Mouse (Mus musculus) midbrain, postnatal 0 days (tissue): Measurements from ENCODE around the gene Tbx5. TPM values are rescaled to one million over a fixed set of nuclear protein-coding genes. Genes with fewer than 3 reads are reported as not detected.

ENCODE experiments used
- ATAC-seq: fragments of 200-750 bp; cut with Nextera tagmentation; 2 replicates; pipeline ENCODE4 v1.8.0; 2017; ENCODE audit warnings: moderate number of reproducible peaks, mild to moderate bottlenecking, moderate TSS enrichment, moderate library complexity; ENCODE audit not compliant: low FRiP score
- DNase-seq: peaks from one replicate; pipeline ENCODE4 v3.0.0-alpha.2; 2015; ENCODE audit warnings: low spot score
- H3K27ac ChIP-seq: fragments of 300-500 bp; sonication (generic); 2 replicates; pipeline ENCODE4 v1.5.1; 2014; ENCODE audit warnings: low read depth, mild to moderate bottlenecking, low read length, mixed read lengths
- H3K27me3 ChIP-seq: fragments of 300-500 bp; sonication (generic); 2 replicates; pipeline ENCODE4 v1.6.1; 2014; ENCODE audit warnings: low read length, control low read depth, mixed read lengths; ENCODE audit not compliant: insufficient read depth
- H3K36me3 ChIP-seq: fragments of 300-500 bp; sonication (generic); 2 replicates; pipeline ENCODE4 v1.6.1; 2014; ENCODE audit warnings: low read length, control low read depth, mixed read lengths; ENCODE audit not compliant: insufficient read depth
- H3K4me1 ChIP-seq: fragments of 300-500 bp; sonication (generic); 2 replicates; pipeline ENCODE4 v1.6.1; 2014; ENCODE audit warnings: mild to moderate bottlenecking, control low read depth, antibody characterized with exemption, low read length, mixed read lengths; ENCODE audit not compliant: insufficient read depth
- H3K4me2 ChIP-seq: fragments of 300-500 bp; sonication (generic); 2 replicates; pipeline ENCODE4 v1.6.1; 2014; ENCODE audit warnings: low read depth, mild to moderate bottlenecking, low read length, mixed read lengths; ENCODE audit not compliant: poor library complexity, severe bottlenecking
- H3K4me3 ChIP-seq: fragments of 300-500 bp; sonication (generic); 2 replicates; pipeline ENCODE4 v1.5.1; 2014; ENCODE audit warnings: low read depth, mild to moderate bottlenecking, low read length, moderate library complexity
- H3K9ac ChIP-seq: fragments of 300-500 bp; sonication (generic); replicated peaks from 2 replicates; pipeline ENCODE4 v1.6.1; 2014; ENCODE audit warnings: mild to moderate bottlenecking, low read length, moderate library complexity, mixed read lengths; ENCODE audit not compliant: poor library complexity, severe bottlenecking
- H3K9me3 ChIP-seq: fragments of 300-500 bp; sonication (generic); 2 replicates; pipeline ENCODE4 v1.6.1; 2016; ENCODE audit warnings: low read length, control low read depth
- CTCF ChIP-seq: IDR thresholded peaks from 2 replicates; pipeline ENCODE4 v1.5.1; 2016; ENCODE audit warnings: antibody characterized with exemption, mild to moderate bottlenecking
- WGBS: fragments of 180-500 bp; shearing (Covaris S2); extraction: QIAGEN DNeasy Blood & Tissue Kit; methylation state at CpG from one replicate; pipeline ENCODE4 v1.1.7; 2014; 5-methylcytosine and 5-hydroxymethylcytosine counted together
- polyA plus RNA-seq: library from polyadenylated mRNA; unstranded; fragments of >200 nt; fragmentation: Nextera tagmentation; extraction: Ambion mirVana; gene quantifications from 2 replicates; pipeline ENCODE4 v1.2.1, GENCODE M21; 2015
- total RNA-seq: library from RNA; depleted of rRNA; stranded (reverse); fragments of >200 nt; gene quantifications from 2 replicates; pipeline ENCODE4 v1.2.3, GENCODE M21; 2014

Gene Tbx5
- total and polyA plus RNA-seq, 2 experiments from 2014 or later = 0.04 TPM; not detected in 1

GRCm38 (mm10) chr5:119821506-119821905, 11.0 kb upstream of the Tbx5 start:
- H3K9ac ChIP-seq = no peak overlapping the region
- H3K9me3 ChIP-seq = no peaks in the 10 kb centered on the region
- no peaks in the 10 kb centered on the region for H3K36me3 ChIP-seq
- H3K27me3 ChIP-seq = peaks cover 26% of the 10 kb centered on the region
- H3K27ac ChIP-seq = no peak overlapping the region
- H3K4me2 ChIP-seq = no peak overlapping the region
- DNase-seq (no peak), ATAC-seq (no peak)
- WGBS = 66% methylated on average over 2 of the region's 2 CpGs
- no peak overlapping the region for H3K4me3 ChIP-seq
- H3K4me1 ChIP-seq = no peaks in the 10 kb centered on the region
- no peak for TF ChIP-seq CTCF

DNA sequence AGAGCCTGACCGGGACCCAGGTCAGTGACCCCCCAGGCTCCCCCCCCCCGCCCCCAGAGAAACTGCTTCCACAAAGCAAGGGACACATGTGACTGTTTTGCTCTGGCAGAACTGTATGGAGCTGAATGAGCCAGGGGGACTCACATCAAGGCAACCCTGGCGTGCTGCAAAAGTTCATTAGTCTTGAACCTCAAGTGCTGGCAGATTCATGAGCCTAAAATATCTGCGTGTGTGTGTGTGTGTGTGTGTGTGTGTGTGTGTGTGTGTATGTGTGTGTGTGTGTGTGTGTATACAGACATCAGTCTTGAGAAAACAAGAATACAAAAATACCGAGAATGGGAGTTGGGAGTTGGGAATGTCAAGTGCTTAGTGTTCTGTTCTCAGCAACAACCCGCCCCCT, 5.1 kb upstream of the Tbx5 start:
- TF ChIP-seq CTCF = no peak
- no peak overlapping the region for H3K4me3 ChIP-seq
- no peak overlapping the region for H3K4me2 ChIP-seq
- 71% methylated on average over 6 of the region's 6 CpGs for WGBS
- H3K27me3 ChIP-seq = peaks cover 59% of the 10 kb centered on the region
- H3K36me3 ChIP-seq = no peaks in the 10 kb centered on the region
- DNase-seq (no peak), ATAC-seq (no peak)
- no peak overlapping the region for H3K27ac ChIP-seq
- no peaks in the 10 kb centered on the region for H3K4me1 ChIP-seq
- no peaks in the 10 kb centered on the region for H3K9me3 ChIP-seq
- no peak overlapping the region for H3K9ac ChIP-seq

- Histone ChIP-seq H3K4me2 (no peak overlapping the region), H3K27me3 (peaks cover 79% of the 10 kb centered on the region), H3K9ac (no peak overlapping the region), H3K9me3 (no peaks in the 10 kb centered on the region), H3K36me3 (no peaks in the 10 kb centered on the region), H3K4me3 (no peak overlapping the region), H3K4me1 (no peaks in the 10 kb centered on the region), H3K27ac (no peak overlapping the region)
- WGBS = 7% methylated on average over 8 of the region's 8 CpGs
- ATAC-seq = no peak
- no peak for TF ChIP-seq CTCF
- DNase-seq = no peak
Measured at GRCm38 (mm10) chr5:119830611-119831010, 1.9 kb upstream of the Tbx5 start.

DNA sequence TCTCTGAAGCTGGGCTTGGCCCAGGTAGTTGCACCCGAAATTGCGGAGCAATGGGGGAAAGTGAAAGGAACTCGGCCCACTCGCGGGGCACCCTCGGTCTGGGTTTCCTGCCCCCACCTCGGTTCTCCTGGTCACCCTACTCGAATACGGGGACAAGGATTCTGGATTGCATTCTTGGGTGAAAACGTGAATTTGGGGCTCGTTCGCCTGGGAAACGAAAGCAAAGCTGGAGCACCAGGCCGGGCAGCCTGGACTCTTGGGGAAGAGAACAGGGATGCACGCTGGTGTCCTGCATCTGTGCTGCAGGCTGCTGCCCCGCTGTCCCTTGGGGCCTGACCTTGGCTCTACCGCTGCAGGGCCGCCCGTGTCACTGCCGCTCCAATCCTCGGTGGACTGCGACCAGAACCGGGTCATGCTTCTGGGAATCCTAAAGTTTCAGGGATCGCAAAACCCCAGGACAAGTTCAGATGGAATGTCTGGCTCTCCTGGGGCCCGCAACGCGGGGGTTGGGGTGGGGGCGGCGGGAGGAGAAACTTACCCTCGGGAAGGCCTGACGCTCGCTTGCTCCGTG, 1.2 kb upstream of the Tbx5 start:
- no peaks in the 10 kb centered on the region for H3K4me1 ChIP-seq
- ATAC-seq = no peak
- no peak overlapping the region for H3K9ac ChIP-seq
- no peak overlapping the region for H3K4me3 ChIP-seq
- no peaks in the 10 kb centered on the region for H3K9me3 ChIP-seq
- H3K36me3 ChIP-seq = no peaks in the 10 kb centered on the region
- TF ChIP-seq CTCF = no peak
- no peak overlapping the region for H3K27ac ChIP-seq
- H3K4me2 ChIP-seq = no peak overlapping the region
- DNase-seq = no peak
- 1% methylated on average over 33 of the region's 33 CpGs for WGBS
- peaks cover 83% of the 10 kb centered on the region for H3K27me3 ChIP-seq

- Histone ChIP-seq H3K4me3 (no peak overlapping the region), H3K27me3 (peaks cover 80% of the 10 kb centered on the region), H3K36me3 (no peaks in the 10 kb centered on the region), H3K27ac (no peak overlapping the region), H3K4me1 (no peaks in the 10 kb centered on the region), H3K9me3 (no peaks in the 10 kb centered on the region), H3K9ac (no peak overlapping the region), H3K4me2 (no peak overlapping the region)
- 3% methylated on average over 25 of the region's 25 CpGs for WGBS
- ATAC-seq (no peak), DNase-seq (no peak)
- TF ChIP-seq CTCF = no peak
Measured at GRCm38 (mm10) chr5:119831791-119832478, 533 bp upstream of the Tbx5 start.

DNA sequence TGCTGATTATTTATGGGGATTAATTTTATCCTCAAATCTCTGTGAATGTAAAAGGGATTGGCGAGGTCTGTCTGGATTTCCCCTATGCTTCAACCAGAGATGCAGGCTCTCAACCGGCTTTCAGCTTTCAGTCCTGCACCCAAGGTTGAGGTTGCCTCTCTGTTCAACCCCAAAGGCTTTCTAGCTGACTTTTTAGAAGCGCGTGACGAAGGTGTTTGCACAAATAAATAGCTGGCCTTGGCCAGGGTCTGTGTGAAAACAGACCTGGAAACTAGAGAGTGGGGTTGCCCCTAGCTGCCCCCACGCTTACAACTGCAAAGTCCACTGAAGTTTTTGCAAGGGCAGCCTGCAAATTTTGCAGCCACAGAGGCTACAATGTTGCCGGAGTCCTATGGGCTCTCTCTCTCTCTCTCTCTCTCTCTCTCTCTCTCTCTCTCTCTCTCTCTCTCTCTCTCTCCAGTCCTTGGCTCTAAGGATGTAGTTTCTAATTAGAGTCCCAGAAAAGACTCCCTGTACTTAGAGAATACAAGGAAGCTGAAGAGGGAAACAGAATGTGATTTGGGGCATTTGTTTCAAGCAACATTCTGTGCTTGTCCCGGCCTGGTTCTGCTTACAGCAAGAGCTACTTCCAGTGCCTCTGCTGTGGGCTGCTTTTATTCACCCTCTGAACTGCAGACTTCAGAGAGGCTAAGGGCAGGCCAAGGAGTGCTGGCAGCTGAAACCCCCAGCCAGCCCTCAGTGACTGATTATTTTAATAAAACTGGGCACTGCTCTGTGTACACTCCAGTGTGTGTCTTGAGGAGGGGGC, 959 bp downstream of the Tbx5 start:
- DNase-seq = no peak
- H3K4me1 ChIP-seq = no peaks in the 10 kb centered on the region
- H3K4me2 ChIP-seq = no peak overlapping the region
- WGBS = 7% methylated on average over 8 of the region's 8 CpGs
- peaks cover 86% of the 10 kb centered on the region for H3K27me3 ChIP-seq
- no peak overlapping the region for H3K27ac ChIP-seq
- ATAC-seq = no peak
- TF ChIP-seq CTCF = no peak
- no peak overlapping the region for H3K9ac ChIP-seq
- no peaks in the 10 kb centered on the region for H3K36me3 ChIP-seq
- H3K4me3 ChIP-seq = no peak overlapping the region
- H3K9me3 ChIP-seq = no peaks in the 10 kb centered on the region
